Mouse (Mus musculus) testis, adult 2 months (tissue): ENCODE data around the gene Spz1. TPM values are rescaled to one million over a fixed set of nuclear protein-coding genes. Genes with fewer than 3 reads are reported as not detected.
A peak's percentile ranks its signal among the peaks of the same experiment; 100 is the strongest.

Experiments
- H3K27ac ChIP-seq: fragments of 200-500 bp; 2 replicates; pipeline ENCODE4 v1.5.1; 2012; ENCODE audit warnings: low read depth, low read length; ENCODE audit not compliant: control insufficient read depth, insufficient read depth
- H3K27me3 ChIP-seq: fragments of 200-500 bp; 2 replicates; pipeline ENCODE4 v1.6.1; 2012; ENCODE audit warnings: mild to moderate bottlenecking, low read length, moderate library complexity; ENCODE audit not compliant: control insufficient read depth, insufficient read depth
- H3K36me3 ChIP-seq: fragments of 200-500 bp; 2 replicates; pipeline ENCODE4 v1.6.1; 2012; ENCODE audit warnings: mild to moderate bottlenecking, low read length; ENCODE audit not compliant: control insufficient read depth, insufficient read depth
- H3K4me1 ChIP-seq: fragments of 200-500 bp; 2 replicates; pipeline ENCODE4 v1.6.1; 2012; ENCODE audit warnings: low read length; ENCODE audit not compliant: control insufficient read depth, insufficient read depth
- H3K4me3 ChIP-seq: fragments of 200-500 bp; 2 replicates; pipeline ENCODE4 v1.5.1; 2012; ENCODE audit warnings: low read depth, mild to moderate bottlenecking, low read length, moderate library complexity, mixed read lengths; ENCODE audit not compliant: control insufficient read depth
- CTCF ChIP-seq: fragments of 200-500 bp; IDR thresholded peaks from 2 replicates; pipeline ENCODE4 v1.5.1; 2012; ENCODE audit warnings: low read depth, mild to moderate bottlenecking, inconsistent platforms, low read length, moderate library complexity; ENCODE audit not compliant: control insufficient read depth, insufficient read depth, insufficient replicate concordance
- POLR2A ChIP-seq: fragments of 200-500 bp; IDR thresholded peaks from 2 replicates; pipeline ENCODE4 v1.6.1; 2012; ENCODE audit warnings: low read depth, mild to moderate bottlenecking, inconsistent platforms, low read length, moderate library complexity; ENCODE audit not compliant: control insufficient read depth
- polyA plus RNA-seq: library from polyadenylated mRNA; depleted of rRNA; stranded (reverse); fragments of >200 nt; gene quantifications from 2 replicates; pipeline ENCODE4 v1.2.3, GENCODE M21; 2012

Gene Spz1
- polyA plus RNA-seq, 1 experiment: 1,040 TPM

- no peaks in the 10 kb centered on the region for H3K27me3 ChIP-seq
- H3K4me1 ChIP-seq: no peaks in the 10 kb centered on the region; the same call in 1 of the 2 replicates
- H3K4me3 ChIP-seq: no peak overlapping the region
Measured at GRCm38 (mm10) chr13:92559429-92559828, 16.5 kb downstream of the Spz1 start.

DNA sequence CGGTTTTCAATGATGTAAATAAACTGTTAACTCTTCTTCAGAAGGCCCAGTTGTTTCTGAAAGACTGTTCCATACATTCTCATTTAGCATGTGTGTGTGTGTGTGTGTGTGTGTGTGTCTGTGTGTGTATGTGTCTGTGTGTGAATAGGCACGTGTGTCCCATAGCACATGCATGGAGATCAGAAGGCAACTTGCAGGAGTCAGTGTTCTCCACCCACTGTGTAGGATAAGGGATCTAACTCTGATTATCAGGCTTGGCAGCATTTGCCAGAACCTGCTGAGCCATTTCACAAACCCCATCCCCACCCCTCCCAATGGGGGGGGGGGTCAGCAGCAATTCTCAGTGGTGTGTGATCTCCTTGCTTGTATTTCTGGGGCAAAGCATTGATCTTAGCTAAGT, 18.7 kb downstream of the Spz1 start:
- H3K36me3 ChIP-seq: no peaks in the 10 kb centered on the region
- TF ChIP-seq CTCF: no peak
- TF ChIP-seq POLR2A: no peak
- H3K4me1 ChIP-seq: no peaks in the 10 kb centered on the region; the same call in 1 of the 2 replicates
- H3K27ac ChIP-seq: 0 out of 2 replicates have a peak overlapping the region, but pooled peaks have one; percentile 8
- H3K27me3 ChIP-seq: no peaks in the 10 kb centered on the region
- no peak overlapping the region; the same call in 1 of the 2 replicates for H3K4me3 ChIP-seq

More at GRCm38 (mm10) chr13:92559429-92559828, 16.5 kb downstream of the Spz1 start:
- Histone ChIP-seq H3K36me3 (no peaks in the 10 kb centered on the region), H3K27ac (no peak overlapping the region)
- no peak for TF ChIP-seq CTCF
- no peak for TF ChIP-seq POLR2A

- TF ChIP-seq CTCF: no peak
- TF ChIP-seq POLR2A: no peak
- Histone ChIP-seq H3K4me1 (no peaks in the 10 kb centered on the region; the same call in 1 of the 2 replicates), H3K27ac (no peak overlapping the region), H3K27me3 (no peaks in the 10 kb centered on the region), H3K36me3 (no peaks in the 10 kb centered on the region), H3K4me3 (no peak overlapping the region)
Measured at GRCm38 (mm10) chr13:92556458-92557126, 19.4 kb downstream of the Spz1 start.

- Histone ChIP-seq H3K4me1 (no peaks in the 10 kb centered on the region), H3K36me3 (no peaks in the 10 kb centered on the region), H3K4me3 (no peak overlapping the region), H3K27me3 (no peaks in the 10 kb centered on the region), H3K27ac (no peak overlapping the region)
- no peak for TF ChIP-seq CTCF
- TF ChIP-seq POLR2A: no peak
Measured at GRCm38 (mm10) chr13:92547093-92547492, 28.9 kb downstream of the Spz1 start.

DNA sequence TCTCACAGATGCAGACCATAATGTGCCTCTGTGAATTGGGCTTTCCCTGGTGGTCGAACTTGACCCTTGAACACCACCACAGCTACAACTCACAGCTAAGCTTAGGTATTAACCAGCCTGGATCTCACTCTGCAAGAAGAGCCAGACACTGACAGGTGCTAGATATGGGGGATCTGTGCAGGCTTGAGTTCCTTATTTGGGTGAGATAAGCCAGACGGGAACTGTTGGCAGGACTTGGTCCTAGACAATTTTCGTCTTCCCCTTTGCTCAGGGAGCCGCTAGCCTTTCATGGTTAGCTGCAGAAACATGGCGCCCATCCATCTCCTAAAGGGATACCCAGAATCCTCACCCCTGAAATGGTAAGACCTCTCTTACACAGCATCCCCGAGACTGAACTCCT, 35.0 kb downstream of the Spz1 start:
- Histone ChIP-seq H3K27me3 (no peaks in the 10 kb centered on the region), H3K36me3 (no peaks in the 10 kb centered on the region), H3K4me3 (no peak overlapping the region), H3K27ac (no peak overlapping the region), H3K4me1 (no peaks in the 10 kb centered on the region)
- TF ChIP-seq CTCF: no peak
- TF ChIP-seq POLR2A: no peak

DNA sequence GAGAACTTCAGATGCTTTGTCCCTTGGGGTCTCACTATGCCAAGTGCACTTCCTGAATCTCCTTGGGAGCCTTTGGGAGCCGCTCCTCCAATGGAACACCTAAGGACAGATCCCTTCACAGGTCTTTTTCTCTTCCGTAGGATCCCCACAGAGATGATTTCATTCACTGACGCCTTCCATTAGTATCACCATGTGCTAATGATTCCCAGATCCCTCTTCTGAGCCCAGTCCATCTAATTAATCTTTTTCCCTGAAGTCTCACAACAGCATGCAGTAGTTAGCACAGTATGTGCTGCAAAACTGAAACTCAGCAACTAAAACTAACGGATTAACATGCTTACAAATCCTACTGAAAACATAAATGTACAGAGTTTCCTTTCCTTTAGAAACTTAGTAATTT, 36.8 kb downstream of the Spz1 start:
- H3K4me3 ChIP-seq: no peak overlapping the region
- H3K27ac ChIP-seq: no peak overlapping the region
- no peaks in the 10 kb centered on the region for H3K4me1 ChIP-seq
- H3K36me3 ChIP-seq: no peaks in the 10 kb centered on the region
- no peak for TF ChIP-seq POLR2A
- TF ChIP-seq CTCF: no peak
- H3K27me3 ChIP-seq: no peaks in the 10 kb centered on the region

GRCm38 (mm10) chr13:92533801-92534200, 42.2 kb downstream of the Spz1 start:
- Histone ChIP-seq H3K4me3 (no peak overlapping the region), H3K4me1 (no peaks in the 10 kb centered on the region; the same call in 1 of the 2 replicates), H3K36me3 (no peaks in the 10 kb centered on the region), H3K27me3 (no peaks in the 10 kb centered on the region), H3K27ac (no peak overlapping the region)
- TF ChIP-seq CTCF (no peak), POLR2A (no peak)

DNA sequence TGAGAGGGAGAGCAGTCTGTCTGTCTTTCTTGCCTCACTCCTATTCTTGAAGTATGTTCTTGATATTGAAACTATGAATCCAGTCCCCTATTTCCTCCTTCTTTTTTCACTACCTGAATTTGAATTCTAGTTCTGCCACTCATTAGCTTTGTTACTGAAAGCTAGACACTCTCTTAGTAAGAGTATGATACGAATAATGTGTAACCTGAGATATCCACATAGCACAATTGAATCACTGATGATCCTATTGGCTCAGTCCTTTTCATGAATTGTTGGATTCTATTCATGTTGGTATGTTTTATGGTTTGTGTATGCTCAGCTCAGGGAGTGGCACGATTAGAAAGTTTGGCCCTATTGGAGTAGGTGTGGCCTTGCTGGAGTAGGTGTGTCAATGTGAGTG, 43.8 kb downstream of the Spz1 start:
- H3K4me1 ChIP-seq: no peaks in the 10 kb centered on the region; the same call in 1 of the 2 replicates
- no peak overlapping the region for H3K27ac ChIP-seq
- no peaks in the 10 kb centered on the region for H3K36me3 ChIP-seq
- TF ChIP-seq POLR2A: no peak
- TF ChIP-seq CTCF: no peak
- no peaks in the 10 kb centered on the region for H3K27me3 ChIP-seq
- H3K4me3 ChIP-seq: peak overlapping the region; percentile 31; the same call in 1 of the 2 replicates
